Mouse (Mus musculus) hindbrain, embryonic 12.5 days (tissue): ENCODE measurements around the gene Bcl10. TPM values are rescaled to one million over a fixed set of nuclear protein-coding genes. Genes with fewer than 3 reads are reported as not detected.

Experiments used
- ATAC-seq: fragments of 200-750 bp; cut with Nextera tagmentation; 2 replicates; pipeline ENCODE4 v1.8.0; 2017; ENCODE audit warnings: moderate TSS enrichment; ENCODE audit not compliant: low FRiP score
- H3K27ac ChIP-seq: fragments of 300-500 bp; sonication (generic); 2 replicates; pipeline ENCODE4 v1.5.1; 2016; ENCODE audit warnings: mild to moderate bottlenecking
- H3K27me3 ChIP-seq: fragments of 300-500 bp; sonication (generic); 2 replicates; pipeline ENCODE4 v1.6.1; 2016; ENCODE audit warnings: mild to moderate bottlenecking
- H3K36me3 ChIP-seq: fragments of 300-500 bp; sonication (generic); 2 replicates; pipeline ENCODE4 v1.6.1; 2016; ENCODE audit warnings: mild to moderate bottlenecking
- H3K4me1 ChIP-seq: fragments of 300-500 bp; sonication (generic); 2 replicates; pipeline ENCODE4 v1.6.1; 2016
- H3K4me2 ChIP-seq: fragments of 300-500 bp; sonication (generic); replicated peaks from 2 replicates; pipeline ENCODE4 v1.6.1; 2016; ENCODE audit warnings: mild to moderate bottlenecking
- H3K4me3 ChIP-seq: fragments of 300-500 bp; sonication (generic); 2 replicates; pipeline ENCODE4 v1.5.1; 2016; ENCODE audit warnings: mild to moderate bottlenecking
- H3K9ac ChIP-seq: fragments of 300-500 bp; sonication (generic); 2 replicates; pipeline ENCODE4 v1.6.1; 2016; ENCODE audit warnings: mild to moderate bottlenecking, moderate library complexity
- H3K9me3 ChIP-seq: fragments of 300-500 bp; sonication (generic); replicated peaks from 2 replicates; pipeline ENCODE4 v1.6.1; 2016; ENCODE audit warnings: mild to moderate bottlenecking
- WGBS: fragments of 180-500 bp; shearing (Covaris S2); methylation state at CpG from one replicate; pipeline ENCODE4 v1.1.7; 2016; 5-methylcytosine and 5-hydroxymethylcytosine counted together
- polyA plus RNA-seq: library from polyadenylated mRNA; unstranded; fragments of >200 nt; fragmentation: Nextera tagmentation; extraction: Ambion mirVana; gene quantifications from 2 replicates; pipeline ENCODE4 v1.2.1, GENCODE M21; 2016

Gene Bcl10
- polyA plus RNA-seq, 1 experiment from 2014 or later = 52.0 TPM

GRCm38 (mm10) chr3:145916826-145917225 is 5.8 kb upstream of the Bcl10 start:
- WGBS = 88% methylated on average over 4 of the region's 4 CpGs
- Histone ChIP-seq H3K27me3 (no peaks in the 10 kb centered on the region), H3K9ac (no peak overlapping the region), H3K36me3 (no peaks in the 10 kb centered on the region), H3K27ac (no peak overlapping the region), H3K4me1 (no peaks in the 10 kb centered on the region), H3K4me3 (no peak overlapping the region), H3K4me2 (no peak overlapping the region), H3K9me3 (no peaks in the 10 kb centered on the region)
- no peak for ATAC-seq

GRCm38 (mm10) chr3:145922971-145923370 is 367 bp downstream of the Bcl10 start:
- Histone ChIP-seq H3K27ac (no peak overlapping the region), H3K4me1 (peaks cover 14% of the 10 kb centered on the region), H3K36me3 (peaks cover 5% of the 10 kb centered on the region; the same call in 1 of the 2 replicates), H3K9ac (no peak overlapping the region), H3K27me3 (no peaks in the 10 kb centered on the region), H3K4me3 (no peak overlapping the region), H3K9me3 (no peaks in the 10 kb centered on the region), H3K4me2 (0 out of 2 replicates have a peak overlapping the region, but pooled peaks have one; percentile 69)
- ATAC-seq = no peak
- 74% methylated on average over 3 of the region's 3 CpGs for WGBS

GRCm38 (mm10) chr3:145923874-145924577 is 1.4 kb downstream of the Bcl10 start:
- under 1% methylated on average over 58 of the region's 58 CpGs for WGBS

GRCm38 (mm10) chr3:145924649-145925337 is 2.2 kb downstream of the Bcl10 start:
- peak overlapping the region; percentile 69 for H3K4me2 ChIP-seq

More at GRCm38 (mm10) chr3:145923874-145924577, 1.4 kb downstream of the Bcl10 start:
- peak overlapping the region; percentile 81 for H3K9ac ChIP-seq
- H3K27me3 ChIP-seq = no peaks in the 10 kb centered on the region
- H3K4me3 ChIP-seq = peak overlapping the region; percentile 71
- peak overlapping the region; percentile 91 for H3K27ac ChIP-seq
- no peaks in the 10 kb centered on the region for H3K9me3 ChIP-seq
- H3K4me1 ChIP-seq = peaks cover 14% of the 10 kb centered on the region
- ATAC-seq = peak; percentile 100
- H3K36me3 ChIP-seq = peaks cover 6% of the 10 kb centered on the region; the same call in 1 of the 2 replicates
- H3K4me2 ChIP-seq = peak overlapping the region; percentile 69

GRCm38 (mm10) chr3:145925506-145925905 is 2.9 kb downstream of the Bcl10 start:
- H3K36me3 ChIP-seq = peaks cover 6% of the 10 kb centered on the region; the same call in 1 of the 2 replicates
- peak overlapping the region; percentile 69 for H3K4me2 ChIP-seq
- no peaks in the 10 kb centered on the region for H3K27me3 ChIP-seq
- H3K27ac ChIP-seq = no peak overlapping the region
- no peaks in the 10 kb centered on the region for H3K9me3 ChIP-seq
- peaks cover 19% of the 10 kb centered on the region for H3K4me1 ChIP-seq
- no peak for ATAC-seq
- peak overlapping the region; percentile 71 for H3K4me3 ChIP-seq
- WGBS = 73% methylated on average over 5 of the region's 5 CpGs
- peak overlapping the region; percentile 39; the same call in 1 of the 2 replicates for H3K9ac ChIP-seq

More at GRCm38 (mm10) chr3:145924649-145925337, 2.2 kb downstream of the Bcl10 start:
- Histone ChIP-seq H3K27me3 (no peaks in the 10 kb centered on the region), H3K27ac (peak overlapping the region; percentile 91), H3K36me3 (peaks cover 6% of the 10 kb centered on the region; the same call in 1 of the 2 replicates), H3K9ac (peak overlapping the region; percentile 81), H3K4me1 (peaks cover 16% of the 10 kb centered on the region), H3K4me3 (peak overlapping the region; percentile 71), H3K9me3 (no peaks in the 10 kb centered on the region)
- ATAC-seq = peak; percentile 33
- 5% methylated on average over 30 of the region's 39 CpGs for WGBS

- no peak overlapping the region for H3K9ac ChIP-seq
- H3K4me2 ChIP-seq = no peak overlapping the region
- peaks cover 36% of the 10 kb centered on the region for H3K36me3 ChIP-seq
- peaks cover 19% of the 10 kb centered on the region for H3K4me1 ChIP-seq
- ATAC-seq = no peak
- no peaks in the 10 kb centered on the region for H3K9me3 ChIP-seq
- no peak overlapping the region for H3K4me3 ChIP-seq
- no peaks in the 10 kb centered on the region for H3K27me3 ChIP-seq
- WGBS = 76% methylated on average over 7 of the region's 7 CpGs
- no peak overlapping the region for H3K27ac ChIP-seq
Observed at GRCm38 (mm10) chr3:145929525-145930400, 7.2 kb downstream of the Bcl10 start.

- H3K9ac ChIP-seq = no peak overlapping the region
- no peak overlapping the region for H3K4me2 ChIP-seq
- no peak overlapping the region for H3K27ac ChIP-seq
- peaks cover 30% of the 10 kb centered on the region for H3K36me3 ChIP-seq
- no peak overlapping the region for H3K4me3 ChIP-seq
- ATAC-seq = no peak
- WGBS = 83% methylated on average over 9 of the region's 9 CpGs
- no peaks in the 10 kb centered on the region for H3K27me3 ChIP-seq
- peaks cover 10% of the 10 kb centered on the region for H3K4me1 ChIP-seq
- no peaks in the 10 kb centered on the region for H3K9me3 ChIP-seq
Observed at GRCm38 (mm10) chr3:145933845-145934244, 11.2 kb downstream of the Bcl10 start.

GRCm38 (mm10) chr3:145937505-145938404 is 15.2 kb downstream of the Bcl10 start, which contains the start of gene 2410004B18Rik:
2410004B18Rik (plus strand) TSS chr3:145938014.
- ATAC-seq = peak; percentile 96
- Histone ChIP-seq H3K9ac (peak within 1 kb of the TSS; percentile 94), H3K4me1 (peaks cover 22% of the 10 kb centered on the region), H3K27ac (peak within 1 kb of the TSS; percentile 81), H3K4me3 (peak within 1 kb of the TSS; percentile 97), H3K4me2 (peak within 1 kb of the TSS; percentile 77), H3K9me3 (no peaks in the 10 kb centered on the region), H3K36me3 (peaks cover 21% of the 10 kb centered on the region), H3K27me3 (no peaks in the 10 kb centered on the region)
- WGBS = 2% methylated on average over 46 of the region's 70 CpGs

GRCm38 (mm10) chr3:145938405-145939349 is 16.1 kb downstream of the Bcl10 start:
- peak; percentile 51 for ATAC-seq
- Histone ChIP-seq H3K36me3 (peaks cover 14% of the 10 kb centered on the region), H3K4me2 (peak overlapping the region; percentile 77), H3K27me3 (no peaks in the 10 kb centered on the region), H3K27ac (peak overlapping the region; percentile 81), H3K4me3 (peak overlapping the region; percentile 97), H3K4me1 (peaks cover 22% of the 10 kb centered on the region), H3K9ac (peak overlapping the region; percentile 94), H3K9me3 (no peaks in the 10 kb centered on the region)
- WGBS = 21% methylated on average over 47 of the region's 50 CpGs

- H3K9ac ChIP-seq = peak overlapping the region; percentile 94
- H3K4me3 ChIP-seq = peak overlapping the region; percentile 97
- no peak for ATAC-seq
- no peak overlapping the region for H3K27ac ChIP-seq
- no peaks in the 10 kb centered on the region for H3K9me3 ChIP-seq
- peaks cover 19% of the 10 kb centered on the region for H3K36me3 ChIP-seq
- peak overlapping the region; percentile 77 for H3K4me2 ChIP-seq
- 88% methylated on average over 12 of the region's 12 CpGs for WGBS
- peaks cover 22% of the 10 kb centered on the region for H3K4me1 ChIP-seq
- no peaks in the 10 kb centered on the region for H3K27me3 ChIP-seq
Observed at GRCm38 (mm10) chr3:145939402-145939801, 16.8 kb downstream of the Bcl10 start.
